Mouse (Mus musculus): Measurements from ENCODE around the gene Nploc4. TPM values are rescaled to one million over a fixed set of nuclear protein-coding genes. Genes with fewer than 3 reads are reported as not detected.

The Nploc4 gene
- polyA plus RNA-seq, 1 experiment from 2014 or later: 41.3 TPM

Small RNAs within 50 kb of the gene (microRNA-seq; reads per million reads assigned to microRNA genes)
- not detected for gene Gm23419
- 3.5 reads per million, percentile 23 among the genes with 10 or more reads in this experiment for gene Mir6935

Other genes with a start within 250 kb of the Nploc4 start
- 20.0 and 25.9 TPM in 2 replicates for gene Bahcc1, start 204.8 kb downstream of the Nploc4 start, polyA plus RNA-seq (2014; fragmentation: Nextera tagmentation; extraction: Ambion mirVana)
- 4,502 and 4,930 TPM in 2 replicates for gene Actg1, start 89.2 kb downstream of the Nploc4 start, polyA plus RNA-seq (2014; fragmentation: Nextera tagmentation; extraction: Ambion mirVana)
- gene Fscn2, start 76.2 kb downstream of the Nploc4 start, polyA plus RNA-seq (2014; fragmentation: Nextera tagmentation; extraction: Ambion mirVana): 1.7 and 2.5 TPM in 2 replicates
- gene Faap100, start 58.9 kb downstream of the Nploc4 start, polyA plus RNA-seq (2014; fragmentation: Nextera tagmentation; extraction: Ambion mirVana): 95.9 and 114 TPM in 2 replicates
- gene Tspan10, start 4.9 kb upstream of the Nploc4 start, polyA plus RNA-seq (2014; fragmentation: Nextera tagmentation; extraction: Ambion mirVana): not detected in 2 replicates
- 0.32 TPM in 1 of 2 replicates, not detected in the other for gene Pde6g, start 15.8 kb upstream of the Nploc4 start, polyA plus RNA-seq (2014; fragmentation: Nextera tagmentation; extraction: Ambion mirVana)
- 11.2 and 12.5 TPM in 2 replicates for gene Oxld1, start 20.4 kb upstream of the Nploc4 start, polyA plus RNA-seq (2014; fragmentation: Nextera tagmentation; extraction: Ambion mirVana)
- 17.8 and 19.9 TPM in 2 replicates for gene Ccdc137, start 20.4 kb upstream of the Nploc4 start, polyA plus RNA-seq (2014; fragmentation: Nextera tagmentation; extraction: Ambion mirVana)
- gene Arl16, start 29.9 kb upstream of the Nploc4 start, polyA plus RNA-seq (2014; fragmentation: Nextera tagmentation; extraction: Ambion mirVana): 48.8 and 56.9 TPM in 2 replicates
- 113 and 151 TPM in 2 replicates for gene Mrpl12, start 46.9 kb upstream of the Nploc4 start, polyA plus RNA-seq (2014; fragmentation: Nextera tagmentation; extraction: Ambion mirVana)
- 23.6 and 28.4 TPM in 2 replicates for gene Slc25a10, start 54.1 kb upstream of the Nploc4 start, polyA plus RNA-seq (2014; fragmentation: Nextera tagmentation; extraction: Ambion mirVana)
- 0.18 and 0.21 TPM in 2 replicates for gene Gcgr, start 93.0 kb upstream of the Nploc4 start, polyA plus RNA-seq (2014; fragmentation: Nextera tagmentation; extraction: Ambion mirVana)
- gene Mcrip1, start 112.0 kb upstream of the Nploc4 start, polyA plus RNA-seq (2014; fragmentation: Nextera tagmentation; extraction: Ambion mirVana): 268 and 318 TPM in 2 replicates
- gene Ppp1r27, start 113.4 kb upstream of the Nploc4 start, polyA plus RNA-seq (2014; fragmentation: Nextera tagmentation; extraction: Ambion mirVana): not detected in 2 replicates
- 241 and 300 TPM in 2 replicates for gene P4hb, start 135.5 kb upstream of the Nploc4 start, polyA plus RNA-seq (2014; fragmentation: Nextera tagmentation; extraction: Ambion mirVana)
- 353 and 438 TPM in 2 replicates for gene Arhgdia, start 143.9 kb upstream of the Nploc4 start, polyA plus RNA-seq (2014; fragmentation: Nextera tagmentation; extraction: Ambion mirVana)
- gene Alyref, start 160.7 kb upstream of the Nploc4 start, polyA plus RNA-seq (2014; fragmentation: Nextera tagmentation; extraction: Ambion mirVana): 277 and 282 TPM in 2 replicates
- 210 and 266 TPM in 2 replicates for gene Anapc11, start 160.7 kb upstream of the Nploc4 start, polyA plus RNA-seq (2014; fragmentation: Nextera tagmentation; extraction: Ambion mirVana)
- 0.77 and 0.82 TPM in 2 replicates for gene Npb, start 170.8 kb upstream of the Nploc4 start, polyA plus RNA-seq (2014; fragmentation: Nextera tagmentation; extraction: Ambion mirVana)
- 148 and 181 TPM in 2 replicates for gene Pcyt2, start 180.2 kb upstream of the Nploc4 start, polyA plus RNA-seq (2014; fragmentation: Nextera tagmentation; extraction: Ambion mirVana)
- gene Sirt7, start 187.5 kb upstream of the Nploc4 start, polyA plus RNA-seq (2014; fragmentation: Nextera tagmentation; extraction: Ambion mirVana): 38.4 and 39.5 TPM in 2 replicates
- 37.4 and 42.5 TPM in 2 replicates for gene Mafg, start 195.9 kb upstream of the Nploc4 start, polyA plus RNA-seq (2014; fragmentation: Nextera tagmentation; extraction: Ambion mirVana)
- gene Pycr1, start 206.1 kb upstream of the Nploc4 start, polyA plus RNA-seq (2014; fragmentation: Nextera tagmentation; extraction: Ambion mirVana): 17.0 and 18.5 TPM in 2 replicates
- gene Myadml2, start 210.4 kb upstream of the Nploc4 start, polyA plus RNA-seq (2014; fragmentation: Nextera tagmentation; extraction: Ambion mirVana): 0.51 and 1.5 TPM in 2 replicates
- 0.59 and 1.3 TPM in 2 replicates for gene Notum, start 223.5 kb upstream of the Nploc4 start, polyA plus RNA-seq (2014; fragmentation: Nextera tagmentation; extraction: Ambion mirVana)
- 136 and 141 TPM in 2 replicates for gene Aspscr1, start 235.3 kb upstream of the Nploc4 start, polyA plus RNA-seq (2014; fragmentation: Nextera tagmentation; extraction: Ambion mirVana)